Mouse (Mus musculus) layer of hippocampus, postnatal 25 days (tissue): Measurements from ENCODE around the gene Ddc. TPM values are rescaled to one million over a fixed set of nuclear protein-coding genes. Genes with fewer than 3 reads are reported as not detected.

Source experiments
- DNase-seq, 2 experiments: peaks; one replicate each; pipeline ENCODE4 v3.0.0; 2022; ENCODE audit warnings: mixed read lengths in 2 of 2, low spot score in 1 of 2; ENCODE audit errors: extremely low spot score in 1 of 2
- total RNA-seq, 2 experiments: library from RNA; stranded (reverse); gene quantifications; 2 replicates each; pipeline ENCODE4 v1.2.3; 2021

Ddc gene
- total RNA-seq, 2 experiments from 2014 or later, result 11.8 to 12.2 TPM

- no peak for DNase-seq
These were observed 9.9 kb upstream of the Ddc start for GRCm38 (mm10) chr11:11907703-11908413.

- no peak for DNase-seq
These were observed 7.6 kb upstream of the Ddc start for GRCm38 (mm10) chr11:11905518-11905917.

- DNase-seq, result no peak
These were observed 7.1 kb upstream of the Ddc start for GRCm38 (mm10) chr11:11904995-11905394.

GRCm38 (mm10) chr11:11901509-11901908 lies 3.6 kb upstream of the Ddc start:
- DNase-seq, result no peak

- no peak for DNase-seq
These were observed 552 bp upstream of the Ddc start for GRCm38 (mm10) chr11:11898496-11898895.

- no peak for DNase-seq
These were observed 2.5 kb downstream of the Ddc start for GRCm38 (mm10) chr11:11895479-11895878.

- DNase-seq, result no peak
These were observed 4.2 kb downstream of the Ddc start for GRCm38 (mm10) chr11:11893769-11894168.

GRCm38 (mm10) chr11:11892993-11893602 lies 4.8 kb downstream of the Ddc start:
- no peak for DNase-seq

- DNase-seq, result peak in 1 of 2 experiments; percentile 10
These were observed 6.1 kb downstream of the Ddc start for GRCm38 (mm10) chr11:11891832-11892231.

GRCm38 (mm10) chr11:11890139-11890741 lies 7.7 kb downstream of the Ddc start:
- no peak for DNase-seq

- no peak for DNase-seq
These were observed 9.2 kb downstream of the Ddc start for GRCm38 (mm10) chr11:11888727-11889126.

- no peak for DNase-seq
These were observed 9.9 kb downstream of the Ddc start for GRCm38 (mm10) chr11:11888051-11888450.

- DNase-seq, result no peak
These were observed 11.4 kb downstream of the Ddc start for GRCm38 (mm10) chr11:11886403-11886998.

- no peak for DNase-seq
These were observed 12.0 kb downstream of the Ddc start for GRCm38 (mm10) chr11:11885921-11886320.

GRCm38 (mm10) chr11:11885246-11885643 lies 12.7 kb downstream of the Ddc start:
- no peak for DNase-seq

- DNase-seq, result no peak
These were observed 13.3 kb downstream of the Ddc start for GRCm38 (mm10) chr11:11884533-11885245.

GRCm38 (mm10) chr11:11881783-11882155 lies 16.2 kb downstream of the Ddc start:
- no peak for DNase-seq

GRCm38 (mm10) chr11:11881026-11881782 lies 16.7 kb downstream of the Ddc start:
- no peak for DNase-seq

GRCm38 (mm10) chr11:11880351-11880750 lies 17.6 kb downstream of the Ddc start:
- DNase-seq, result no peak

- DNase-seq, result no peak
These were observed 18.3 kb downstream of the Ddc start for GRCm38 (mm10) chr11:11879699-11880002.
